Mouse (Mus musculus): Measurements from ENCODE around the gene Acsm4. TPM values are rescaled to one million over a fixed set of nuclear protein-coding genes. Genes with fewer than 3 reads are reported as not detected.
"Not testable (repeated sequence)": the region's sequence is repeated elsewhere in the genome, so short reads cannot be mapped to it uniquely, and the experiment has no call there.

Gene Acsm4
- not detected in 3 replicates for total RNA-seq (2017)

- ATAC-seq (replicated peaks; ENCODE audit: insufficient number of reproducible peaks, low FRiP score, low TSS enrichment, poor library complexity, severe bottlenecking), result no peak
Measured at GRCm38 (mm10) chr7:119689726-119690125, at the start of gene Acsm4. TSS of gene Acsm4 (plus strand) at chr7:119690026.

GRCm38 (mm10) chr7:119642307-119642706 lies 47.5 kb upstream of the Acsm4 start:
- ATAC-seq (replicated peaks; ENCODE audit: insufficient number of reproducible peaks, low FRiP score, low TSS enrichment, poor library complexity, severe bottlenecking), result no peak

- no peak for ATAC-seq (replicated peaks; ENCODE audit: insufficient number of reproducible peaks, low FRiP score, low TSS enrichment, poor library complexity, severe bottlenecking)
Measured at GRCm38 (mm10) chr7:119667893-119668292, 21.9 kb upstream of the Acsm4 start.

GRCm38 (mm10) chr7:119670395-119670794 lies 19.4 kb upstream of the Acsm4 start:
- ATAC-seq (replicated peaks; ENCODE audit: insufficient number of reproducible peaks, low FRiP score, low TSS enrichment, poor library complexity, severe bottlenecking), result no peak

GRCm38 (mm10) chr7:119670925-119671324 lies 18.9 kb upstream of the Acsm4 start:
- no peak for ATAC-seq (replicated peaks; ENCODE audit: insufficient number of reproducible peaks, low FRiP score, low TSS enrichment, poor library complexity, severe bottlenecking)

- ATAC-seq (replicated peaks; ENCODE audit: insufficient number of reproducible peaks, low FRiP score, low TSS enrichment, poor library complexity, severe bottlenecking), result peak; percentile 63; the same call in 1 of the 2 replicates
Measured at GRCm38 (mm10) chr7:119673465-119673864, 16.4 kb upstream of the Acsm4 start.

- ATAC-seq (replicated peaks; ENCODE audit: insufficient number of reproducible peaks, low FRiP score, low TSS enrichment, poor library complexity, severe bottlenecking), result no peak
Measured at GRCm38 (mm10) chr7:119680107-119680506, 9.7 kb upstream of the Acsm4 start.

- no peak for ATAC-seq (replicated peaks; ENCODE audit: insufficient number of reproducible peaks, low FRiP score, low TSS enrichment, poor library complexity, severe bottlenecking)
Measured at GRCm38 (mm10) chr7:119682699-119683098, 7.1 kb upstream of the Acsm4 start.

GRCm38 (mm10) chr7:119692302-119692701 lies 2.5 kb downstream of the Acsm4 start:
- ATAC-seq (replicated peaks; ENCODE audit: insufficient number of reproducible peaks, low FRiP score, low TSS enrichment, poor library complexity, severe bottlenecking), result no peak

GRCm38 (mm10) chr7:119694926-119695325 lies 5.1 kb downstream of the Acsm4 start:
- ATAC-seq (replicated peaks; ENCODE audit: insufficient number of reproducible peaks, low FRiP score, low TSS enrichment, poor library complexity, severe bottlenecking), result no peak

GRCm38 (mm10) chr7:119714111-119714510 lies 24.3 kb downstream of the Acsm4 start:
- no peak for ATAC-seq (replicated peaks; ENCODE audit: insufficient number of reproducible peaks, low FRiP score, low TSS enrichment, poor library complexity, severe bottlenecking)

- ATAC-seq (replicated peaks; ENCODE audit: insufficient number of reproducible peaks, low FRiP score, low TSS enrichment, poor library complexity, severe bottlenecking), result peak; percentile 91
Measured at GRCm38 (mm10) chr7:119720253-119720946, 30.6 kb downstream of the Acsm4 start, which contains the start of gene Thumpd1. TSS of gene Thumpd1 (minus strand) at chr7:119720798.

- ATAC-seq (replicated peaks; ENCODE audit: insufficient number of reproducible peaks, low FRiP score, low TSS enrichment, poor library complexity, severe bottlenecking), result no peak
Measured at GRCm38 (mm10) chr7:119720947-119721310, 31.1 kb downstream of the Acsm4 start.

- ATAC-seq (replicated peaks; ENCODE audit: insufficient number of reproducible peaks, low FRiP score, low TSS enrichment, poor library complexity, severe bottlenecking), result no peak
Measured at GRCm38 (mm10) chr7:119727621-119728020, 37.8 kb downstream of the Acsm4 start.

- ATAC-seq (replicated peaks; ENCODE audit: insufficient number of reproducible peaks, low FRiP score, low TSS enrichment, poor library complexity, severe bottlenecking), result not testable (repeated sequence)
Measured at GRCm38 (mm10) chr7:119731262-119731661, 41.4 kb downstream of the Acsm4 start.

- no peak for ATAC-seq (replicated peaks; ENCODE audit: insufficient number of reproducible peaks, low FRiP score, low TSS enrichment, poor library complexity, severe bottlenecking)
Measured at GRCm38 (mm10) chr7:119738877-119739276, 49.1 kb downstream of the Acsm4 start.

GRCm38 (mm10) chr7:119739798-119740468 lies 50.1 kb downstream of the Acsm4 start:
- not testable (repeated sequence) for ATAC-seq (replicated peaks; ENCODE audit: insufficient number of reproducible peaks, low FRiP score, low TSS enrichment, poor library complexity, severe bottlenecking)

GRCm38 (mm10) chr7:119744321-119744720 lies 54.5 kb downstream of the Acsm4 start:
- ATAC-seq (replicated peaks; ENCODE audit: insufficient number of reproducible peaks, low FRiP score, low TSS enrichment, poor library complexity, severe bottlenecking), result no peak

- no peak for ATAC-seq (replicated peaks; ENCODE audit: insufficient number of reproducible peaks, low FRiP score, low TSS enrichment, poor library complexity, severe bottlenecking)
Measured at GRCm38 (mm10) chr7:119745869-119746268, 56.0 kb downstream of the Acsm4 start.

- ATAC-seq (replicated peaks; ENCODE audit: insufficient number of reproducible peaks, low FRiP score, low TSS enrichment, poor library complexity, severe bottlenecking), result no peak
Measured at GRCm38 (mm10) chr7:119748761-119749160, 58.9 kb downstream of the Acsm4 start.
